Mouse (Mus musculus): Measurements from ENCODE around the gene Gm17622.

The Gm17622 gene

DNA sequence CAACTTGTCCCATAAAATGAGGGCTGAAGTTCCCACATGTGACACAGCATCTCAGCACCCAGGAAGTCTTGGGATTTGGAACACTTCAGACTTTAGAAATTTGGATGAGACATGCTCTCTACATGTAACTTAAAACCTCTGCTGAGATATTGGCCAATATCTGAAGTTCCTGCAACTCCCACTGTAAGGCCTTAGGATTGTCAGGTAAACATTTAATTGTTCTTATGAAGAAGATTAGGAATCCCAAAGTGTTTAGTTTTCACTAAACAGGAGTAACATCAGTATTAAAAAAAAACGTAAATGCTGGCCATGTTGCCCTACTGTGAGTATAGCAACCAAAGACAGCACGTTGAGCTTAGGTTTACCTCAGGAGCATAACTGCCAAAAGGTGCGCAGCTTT, at the start of gene Gm17622:
Gene Gm17622, plus strand, starts transcription at position 301 of the 400 bp plus-strand sequence.
- no peak for DNase-seq

DNA sequence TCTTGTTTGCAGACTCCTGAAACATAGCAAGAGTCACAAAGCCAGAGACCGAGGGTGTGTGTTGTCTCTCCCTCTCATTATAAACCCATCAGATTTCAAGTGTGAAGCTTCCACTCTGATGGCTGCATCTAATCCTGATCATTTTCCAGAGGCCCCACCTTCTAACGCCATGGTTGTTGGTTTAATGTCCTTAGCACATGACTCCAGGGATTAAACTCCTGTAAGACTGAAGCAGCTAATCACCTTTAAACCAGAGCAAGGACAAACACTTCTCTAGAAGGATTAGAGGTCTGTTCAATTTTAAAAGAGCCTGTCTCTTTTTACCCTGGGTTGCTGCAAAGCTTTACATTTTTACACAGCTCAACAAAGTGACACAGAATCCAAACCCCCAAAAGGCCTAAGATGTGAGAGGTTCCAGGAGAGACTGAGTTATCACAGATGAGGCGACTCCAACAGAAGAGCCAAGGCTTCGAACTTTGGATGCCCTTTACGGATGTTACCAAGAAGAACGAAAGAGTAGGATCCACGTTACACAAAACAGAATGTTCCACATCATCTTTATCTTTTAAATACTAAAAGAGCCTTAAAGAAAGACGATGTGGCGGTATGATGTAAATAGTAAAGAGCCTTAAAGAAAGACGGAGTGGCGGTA, 40.2 kb upstream of the Gm17622 start:
- DNase-seq: peak in 1 of 2 experiments; percentile 11

DNA sequence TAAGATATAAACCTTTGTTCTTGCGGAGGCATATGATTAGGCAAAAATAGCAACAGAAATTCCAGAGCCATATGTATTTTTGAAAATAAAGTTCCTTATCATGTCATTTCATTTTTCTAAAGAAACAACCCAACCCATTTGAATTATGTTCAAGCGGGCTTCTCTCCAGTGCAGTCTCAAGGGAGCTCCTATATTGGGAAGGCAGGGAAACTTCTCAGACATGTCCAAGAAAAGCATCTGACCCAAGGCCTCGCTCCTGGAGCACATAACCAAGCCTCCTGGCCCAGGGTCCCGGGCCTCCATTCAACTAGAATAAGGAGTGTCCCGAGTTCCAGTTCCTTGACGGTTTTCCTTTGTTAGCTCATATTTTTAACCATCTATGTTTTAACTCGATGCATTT, 39.7 kb upstream of the Gm17622 start:
- peak; percentile 63 to 64 for DNase-seq

DNA sequence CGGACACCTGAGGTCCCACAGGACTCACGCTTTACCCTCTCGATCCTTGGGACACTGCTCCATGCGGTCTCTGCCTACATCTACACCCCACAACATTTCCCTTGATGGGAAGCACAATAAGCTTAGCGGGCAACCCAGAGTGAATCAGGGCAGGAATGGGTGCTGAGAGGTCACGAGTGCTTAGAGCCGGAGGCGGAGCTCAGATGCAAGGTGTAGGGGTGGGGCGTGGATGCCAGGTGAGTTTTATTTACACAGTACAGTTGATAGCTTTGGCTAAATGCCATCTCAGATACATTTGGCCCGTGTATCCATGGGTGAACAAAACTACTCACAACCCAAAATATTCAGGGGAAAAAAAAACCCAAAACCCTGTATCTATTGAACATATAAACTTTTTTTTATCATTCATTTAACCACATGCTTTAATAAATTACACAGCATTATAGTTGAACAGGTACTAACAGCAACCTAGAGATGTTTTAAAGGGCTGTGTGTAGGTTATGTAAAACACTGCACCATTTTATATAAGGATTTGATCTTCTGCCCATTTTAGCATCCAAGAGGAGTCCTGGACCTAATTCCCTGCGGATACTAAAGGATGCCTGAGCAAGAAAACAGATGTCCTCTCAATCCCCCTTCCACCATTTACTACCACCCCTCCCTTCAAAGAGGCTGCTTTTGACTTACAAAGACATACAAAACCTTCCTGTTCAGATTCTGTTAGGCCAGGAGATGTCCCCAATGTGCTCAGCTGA, 39.0 kb upstream of the Gm17622 start:
- DNase-seq: peak in 1 of 2 experiments; percentile 5

DNA sequence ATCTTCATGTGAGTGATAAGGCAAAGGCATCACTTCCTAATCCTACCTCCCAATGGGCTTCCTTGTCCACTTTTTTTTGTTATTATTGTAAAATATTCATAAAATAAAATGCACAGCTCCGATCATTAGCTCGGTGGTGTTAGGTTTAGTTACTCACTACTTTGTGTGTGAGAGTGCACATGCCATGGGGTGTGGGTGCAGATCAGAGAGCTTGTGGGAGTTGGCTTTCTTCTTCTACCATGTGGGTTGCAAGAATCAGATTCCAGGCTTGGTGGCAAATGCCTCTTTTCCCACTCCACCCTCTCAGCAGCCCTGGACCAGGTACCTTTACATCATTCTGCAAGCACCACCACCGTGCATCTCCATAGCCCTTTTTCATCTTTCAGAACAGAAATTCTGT, 37.9 kb upstream of the Gm17622 start:
- no peak for DNase-seq

DNA sequence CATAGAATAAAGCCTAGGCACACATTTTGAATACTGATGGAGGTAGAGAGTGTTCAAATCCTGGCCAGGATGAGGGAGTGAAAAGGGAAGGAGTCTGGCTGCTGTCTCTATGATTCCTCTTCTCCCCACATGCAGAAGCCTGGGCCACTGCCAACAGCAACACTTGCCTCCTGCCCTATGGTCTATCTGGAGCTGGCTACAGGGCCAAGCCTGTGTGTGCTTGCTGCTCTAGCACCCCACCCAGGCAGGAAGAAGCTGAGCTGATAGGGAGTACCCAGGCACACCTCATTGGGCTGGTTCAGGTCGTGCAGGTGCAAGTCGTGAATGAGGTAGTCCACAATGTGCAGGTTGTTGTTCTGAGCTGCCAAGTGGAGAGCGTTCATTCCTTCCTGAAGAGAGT, 36.2 kb upstream of the Gm17622 start:
- peak; percentile 34 to 45 for DNase-seq

DNA sequence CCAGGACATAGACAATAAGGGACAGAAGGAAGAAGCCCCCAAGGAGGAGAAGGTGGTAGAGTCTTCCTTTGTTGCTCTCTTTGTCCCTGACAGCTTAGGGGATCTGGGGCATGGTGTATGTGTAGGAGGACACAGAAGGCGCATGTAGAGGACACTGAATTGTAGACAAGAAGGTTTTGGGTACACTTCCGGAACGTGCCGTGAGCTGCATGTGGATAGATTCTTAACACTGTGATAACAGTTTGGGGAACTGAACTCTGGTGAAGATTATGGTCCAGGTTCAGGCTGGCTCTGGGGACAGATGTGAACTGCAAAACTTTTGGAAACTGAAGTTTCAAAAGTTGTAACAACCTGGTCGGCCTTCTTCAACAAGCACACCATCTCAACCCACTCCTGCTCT, 33.0 kb upstream of the Gm17622 start:
- no peak for DNase-seq

DNA sequence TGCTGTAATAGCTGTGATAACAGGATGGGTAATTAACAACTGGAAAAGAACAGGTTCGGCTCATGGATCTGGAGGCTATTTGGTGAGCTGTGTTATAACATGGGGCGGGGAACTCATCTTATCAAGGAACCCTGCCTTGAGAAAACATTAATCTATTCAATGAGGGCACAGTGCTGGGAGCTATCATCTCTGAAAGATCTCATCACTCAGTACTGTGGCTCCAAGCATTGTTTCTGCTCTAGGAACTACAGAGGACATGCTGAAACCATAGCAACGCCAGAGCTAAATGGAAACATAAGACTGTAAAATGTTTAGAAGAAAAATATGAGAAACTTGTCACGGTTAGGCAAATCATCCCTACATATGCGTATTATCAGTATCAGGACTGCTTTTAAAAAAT, 32.5 kb upstream of the Gm17622 start:
- no peak for DNase-seq

DNA sequence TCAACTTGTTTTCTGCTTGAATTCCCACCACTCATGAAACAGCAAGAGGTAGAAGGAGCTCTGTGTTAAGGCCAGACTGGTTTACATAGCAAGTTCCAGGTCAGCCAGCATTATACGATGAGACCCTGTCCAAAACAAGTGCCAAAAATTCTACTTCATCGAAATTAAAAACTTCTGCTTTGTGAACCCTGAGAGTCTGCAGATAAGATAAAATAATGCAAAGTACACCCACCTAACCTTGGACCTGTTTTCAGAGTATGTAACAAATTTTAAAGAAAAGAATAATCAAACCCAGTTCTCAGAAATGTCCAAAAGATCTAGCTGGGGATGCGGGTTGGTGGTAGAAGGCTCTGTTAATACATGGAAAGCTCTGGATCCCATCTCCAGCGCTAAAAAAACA, 31.9 kb upstream of the Gm17622 start:
- DNase-seq: no peak

DNA sequence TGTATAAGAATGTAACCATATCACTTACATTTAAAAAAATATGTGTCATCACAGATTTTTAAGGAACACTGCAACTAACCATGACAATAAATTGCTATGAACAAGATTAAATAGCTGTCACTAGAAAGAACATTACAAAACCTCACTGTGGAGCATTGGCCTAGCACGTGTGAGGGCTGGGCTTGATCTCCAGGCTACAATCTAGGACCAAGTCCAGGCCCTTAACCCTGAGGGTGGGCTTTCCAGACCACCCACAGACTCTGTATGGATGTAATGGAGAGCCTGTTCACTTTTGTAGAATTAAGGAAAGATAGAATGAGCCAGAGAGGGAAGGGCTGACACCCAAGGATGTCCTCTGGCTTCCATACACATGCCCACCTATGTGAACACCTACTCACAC, 27.9 kb upstream of the Gm17622 start:
- DNase-seq: no peak

DNA sequence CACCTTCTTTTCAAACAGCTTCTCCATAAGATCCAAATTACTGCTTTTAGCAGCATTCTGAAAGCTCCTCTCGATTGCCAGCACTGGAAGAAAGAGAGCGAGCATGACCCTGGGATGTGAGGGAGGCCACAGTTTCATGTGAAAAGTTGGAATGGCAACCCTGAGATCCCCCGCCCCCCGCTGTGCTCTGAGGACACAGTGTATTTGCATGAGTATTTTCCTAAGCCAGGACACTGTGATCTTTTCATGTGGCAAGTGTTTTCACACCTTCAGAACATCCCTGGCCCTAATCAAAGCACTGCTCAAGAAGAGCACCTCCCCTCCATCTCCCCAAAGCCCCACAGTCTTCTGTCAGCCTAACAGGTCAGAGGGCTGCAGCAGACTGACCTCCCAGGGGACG, 25.2 kb upstream of the Gm17622 start:
- DNase-seq: no peak

DNA sequence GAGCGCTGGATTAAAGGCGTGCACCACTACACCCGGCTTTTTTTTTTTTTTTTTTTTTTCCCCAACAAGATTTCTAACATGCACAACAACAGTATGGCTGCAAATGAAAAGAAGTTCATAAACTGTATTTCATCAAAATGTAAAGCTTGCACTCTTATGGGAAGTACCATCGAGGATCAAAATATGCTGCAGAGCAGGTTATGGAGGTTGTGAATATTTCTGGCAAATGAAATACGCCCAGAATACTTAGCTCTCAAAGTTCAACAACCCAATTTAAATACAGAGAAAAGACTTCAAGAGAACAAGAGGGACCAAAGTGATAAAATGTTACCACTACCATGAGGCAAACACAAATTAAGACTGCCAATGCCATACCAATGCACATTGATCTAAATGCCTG, 21.9 kb upstream of the Gm17622 start:
- no peak for DNase-seq

DNA sequence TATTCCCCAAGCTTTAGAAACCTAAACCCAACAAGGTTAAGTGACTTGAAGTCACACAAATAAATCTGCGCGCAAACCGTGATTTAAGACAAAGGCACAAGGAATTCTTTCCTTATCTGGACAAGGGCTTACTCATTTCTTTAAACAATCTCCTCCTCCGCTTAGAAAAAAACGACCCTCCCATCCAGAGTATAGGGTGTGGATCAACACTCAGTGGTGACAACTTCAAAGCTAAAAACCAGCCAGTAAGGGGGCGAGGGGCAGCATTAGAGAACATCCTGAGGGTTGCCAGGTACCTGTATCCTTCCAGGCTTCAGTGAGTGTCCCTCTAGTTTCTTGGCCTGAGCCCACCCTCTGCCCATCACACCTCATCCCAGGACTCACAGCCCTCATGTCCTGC, 20.0 kb upstream of the Gm17622 start:
- DNase-seq: no peak

DNA sequence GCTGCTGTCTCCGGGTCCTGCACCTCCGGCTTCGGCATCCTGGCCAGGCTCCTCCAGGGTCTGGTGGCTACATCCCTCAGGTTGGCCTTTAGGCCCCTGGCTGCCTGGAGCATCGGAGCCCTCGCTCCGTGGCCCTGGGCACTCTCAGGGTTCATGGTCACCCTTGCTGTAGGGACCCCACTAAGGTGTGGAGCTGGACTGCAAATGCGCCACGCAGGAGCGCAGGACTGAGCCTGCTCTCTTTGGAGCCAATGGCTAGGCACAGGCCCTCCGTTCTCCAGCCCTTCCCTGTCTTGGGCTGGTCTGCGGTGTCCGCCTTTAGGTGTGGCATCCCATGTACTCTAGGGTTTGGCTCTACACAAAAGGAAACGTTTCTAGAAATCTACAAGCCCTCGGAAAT, 19.6 kb upstream of the Gm17622 start, which contains the start of gene Ankdd1b:
Gene Ankdd1b, minus strand, starts transcription at position 242 of the 400 bp plus-strand sequence.
- no peak for DNase-seq

DNA sequence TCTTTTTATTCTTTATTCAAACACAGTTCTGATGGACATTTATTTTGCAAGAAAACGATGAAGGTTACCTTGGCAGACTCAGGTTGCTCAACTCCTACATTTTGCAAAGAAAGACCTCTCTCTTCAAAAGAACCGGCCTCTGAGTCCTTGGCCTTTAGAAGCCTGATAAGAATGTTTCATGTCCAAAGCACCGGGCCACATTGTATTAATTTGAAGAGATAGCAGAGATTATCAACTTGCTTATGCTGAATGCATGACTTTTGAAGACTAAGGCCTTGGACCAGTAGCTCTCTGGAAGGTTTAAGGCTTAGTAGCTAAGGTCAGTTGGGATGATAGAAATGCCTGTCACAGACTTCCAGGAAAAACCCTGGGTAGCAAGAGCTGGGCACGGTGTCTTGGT, 13.3 kb upstream of the Gm17622 start:
- no peak for DNase-seq

DNA sequence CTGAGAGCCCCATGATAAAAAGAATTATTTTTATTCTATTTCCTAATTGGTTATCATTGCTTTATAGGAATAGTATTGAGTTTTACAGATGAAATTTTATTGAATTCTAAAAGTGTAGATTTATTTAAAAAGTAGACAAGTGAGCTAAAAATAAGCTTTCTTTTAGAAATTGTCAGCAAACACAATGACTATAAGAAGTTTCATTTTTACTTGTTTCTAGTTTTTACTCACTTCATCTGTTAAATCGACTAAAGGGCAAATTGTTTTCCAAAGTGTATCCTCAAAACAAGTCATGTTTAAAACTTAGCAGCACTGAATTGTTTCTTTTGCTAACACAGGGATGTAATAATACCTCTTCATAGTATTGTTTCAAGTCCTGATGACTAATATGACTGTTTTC, 11.5 kb upstream of the Gm17622 start:
- no peak for DNase-seq

DNA sequence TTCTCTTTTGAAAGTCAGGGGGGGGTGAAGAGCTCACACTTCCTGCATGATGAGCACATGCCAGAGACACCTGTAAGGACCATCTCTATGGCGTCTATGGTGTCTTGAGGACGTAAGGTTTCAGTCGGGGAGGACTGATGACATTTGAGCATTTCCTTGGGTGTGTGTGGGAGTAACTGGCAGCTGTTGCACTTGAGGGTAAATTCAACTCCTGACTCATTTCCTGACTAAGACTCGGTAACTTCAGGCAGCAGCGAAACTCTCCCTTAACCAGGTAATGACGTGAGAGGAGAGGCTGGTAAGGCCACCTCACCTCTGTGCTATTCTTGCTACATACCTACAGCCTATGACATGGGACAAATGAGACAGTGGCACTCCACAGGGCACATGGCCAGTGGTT, 3.3 kb upstream of the Gm17622 start:
- DNase-seq: no peak

DNA sequence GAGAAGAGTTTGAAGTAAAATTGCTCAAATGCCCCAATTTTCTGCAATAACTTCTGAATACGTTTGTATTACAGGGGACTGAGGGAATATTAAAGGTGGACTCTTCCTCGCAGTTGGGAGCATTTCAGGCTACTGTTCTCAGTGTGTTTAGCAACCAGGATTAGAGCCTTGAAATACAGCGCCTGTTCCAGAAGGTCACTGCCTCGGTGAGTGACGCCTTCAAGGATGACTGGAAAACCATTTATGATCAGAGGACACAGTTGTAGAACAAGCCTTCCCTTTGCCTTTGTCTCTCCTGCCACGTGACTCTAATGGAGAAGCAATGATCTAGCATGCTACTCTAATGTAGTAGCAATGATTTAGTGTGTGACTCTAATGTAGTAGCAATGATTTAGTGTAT, 2.6 kb upstream of the Gm17622 start:
- DNase-seq: no peak

DNA sequence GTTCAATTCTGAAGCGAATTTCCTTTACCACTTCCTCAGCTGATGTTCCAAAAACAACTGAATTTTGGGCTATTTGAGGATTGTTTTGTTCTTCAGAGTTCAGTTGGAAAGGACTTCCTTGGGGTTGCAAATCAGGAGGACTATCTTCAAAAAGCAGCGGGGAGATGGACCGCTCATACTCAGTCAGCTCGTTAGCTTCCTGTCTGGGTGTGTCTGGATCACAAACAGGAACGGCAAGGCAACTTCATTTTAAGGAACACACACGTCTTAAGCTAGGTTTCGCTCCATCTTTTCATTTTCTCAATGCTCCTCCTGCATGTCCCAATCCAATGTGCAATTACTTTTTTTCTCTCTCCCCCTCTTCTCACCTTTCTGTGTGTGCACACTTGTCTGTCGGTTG, 6.1 kb downstream of the Gm17622 start:
- DNase-seq: no peak

DNA sequence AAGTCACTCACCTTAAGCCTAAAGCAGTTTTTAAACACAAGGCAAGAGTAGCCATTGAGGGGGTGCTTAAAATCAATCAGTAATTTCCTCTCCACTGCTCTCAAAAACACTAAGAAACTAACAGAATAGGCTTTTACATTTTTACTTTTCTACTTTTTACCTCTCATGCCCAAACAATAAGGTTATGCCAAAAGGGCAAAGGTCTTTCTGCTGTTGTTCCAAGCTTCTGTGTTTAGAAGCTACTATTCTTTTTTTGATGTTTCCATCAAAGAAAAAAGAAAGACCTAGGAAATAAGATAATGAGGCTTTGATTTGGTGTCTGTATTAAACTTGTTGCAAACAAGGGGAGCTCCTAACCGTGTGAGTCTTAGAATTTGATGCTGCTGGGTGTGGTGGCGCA, 9.4 kb downstream of the Gm17622 start:
- no peak for DNase-seq

DNA sequence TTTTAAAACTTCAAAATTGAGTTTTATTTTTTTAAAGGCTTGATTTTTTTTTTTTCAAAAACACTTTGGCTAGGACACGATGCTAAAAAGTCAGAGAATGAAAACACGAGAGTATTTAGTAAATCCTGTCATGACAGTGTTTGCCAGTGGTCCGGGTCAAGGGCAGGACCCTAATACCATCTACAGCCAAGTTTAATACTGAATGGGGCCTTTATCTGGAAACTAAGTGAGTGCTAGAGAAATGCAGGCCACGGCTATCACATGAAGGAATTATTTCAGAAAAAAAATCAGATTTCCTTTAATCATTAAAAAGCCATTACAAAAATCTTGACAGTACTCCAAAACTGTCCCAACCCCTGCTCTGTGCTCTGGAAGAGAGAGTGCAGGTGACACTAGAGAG, 15.1 kb downstream of the Gm17622 start:
- no peak for DNase-seq

DNA sequence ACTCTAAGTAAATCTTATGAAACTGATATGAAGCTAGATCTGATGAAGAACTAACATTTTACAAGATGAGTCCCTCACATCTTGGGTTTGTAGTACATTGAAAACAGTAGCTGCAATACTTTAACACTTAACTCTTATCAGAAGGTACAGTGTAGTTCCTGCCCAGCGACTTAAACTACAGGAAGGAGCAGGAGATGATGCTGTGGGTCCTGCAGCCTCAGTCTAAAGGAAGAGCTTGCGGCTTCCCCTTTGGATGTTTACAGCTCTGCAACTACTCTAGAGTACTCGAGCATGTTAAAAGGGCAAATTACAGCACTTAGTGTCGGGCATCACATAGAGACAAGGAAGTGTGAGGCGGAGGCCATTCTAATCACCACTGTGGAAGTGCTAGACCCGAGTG, 15.8 kb downstream of the Gm17622 start:
- no peak for DNase-seq

DNA sequence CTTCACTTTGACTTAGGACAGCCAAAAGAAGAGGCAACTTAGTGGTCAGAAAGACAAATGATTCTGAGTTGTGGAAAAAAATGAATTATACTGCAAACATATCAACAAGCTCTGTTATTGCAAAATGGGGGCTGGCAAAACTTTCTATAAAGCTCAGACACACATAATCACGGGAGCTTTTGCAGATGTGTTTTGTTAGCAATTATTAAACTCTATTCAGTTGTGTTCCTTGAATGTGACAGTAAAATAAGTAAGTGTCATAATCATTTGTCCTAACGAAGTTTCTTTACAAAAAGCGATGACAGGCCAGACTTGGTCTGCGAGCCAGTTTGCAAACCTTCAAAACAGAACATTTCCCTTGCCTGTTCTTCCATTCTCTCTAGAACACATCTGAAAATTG, 17.0 kb downstream of the Gm17622 start:
- DNase-seq: no peak

DNA sequence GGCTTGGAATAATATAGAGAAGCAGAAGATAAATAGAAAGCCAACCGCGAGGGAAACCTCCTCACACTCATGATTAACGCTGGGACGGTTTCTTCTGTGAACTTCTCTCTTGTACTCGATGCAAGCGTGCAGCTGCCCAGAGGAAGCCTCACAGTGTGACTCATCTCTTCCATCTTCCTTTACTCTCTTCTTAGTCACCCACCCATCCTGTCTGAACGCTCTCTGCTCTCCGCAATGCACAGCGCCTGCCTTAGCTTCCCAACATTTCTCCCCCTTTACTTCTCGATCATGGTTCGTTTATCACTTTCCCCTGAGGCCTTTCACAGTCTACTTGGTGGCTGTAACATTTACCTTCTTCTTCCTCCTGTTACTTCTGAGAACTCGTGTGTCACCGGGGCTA, 20.1 kb downstream of the Gm17622 start:
- DNase-seq: no peak

DNA sequence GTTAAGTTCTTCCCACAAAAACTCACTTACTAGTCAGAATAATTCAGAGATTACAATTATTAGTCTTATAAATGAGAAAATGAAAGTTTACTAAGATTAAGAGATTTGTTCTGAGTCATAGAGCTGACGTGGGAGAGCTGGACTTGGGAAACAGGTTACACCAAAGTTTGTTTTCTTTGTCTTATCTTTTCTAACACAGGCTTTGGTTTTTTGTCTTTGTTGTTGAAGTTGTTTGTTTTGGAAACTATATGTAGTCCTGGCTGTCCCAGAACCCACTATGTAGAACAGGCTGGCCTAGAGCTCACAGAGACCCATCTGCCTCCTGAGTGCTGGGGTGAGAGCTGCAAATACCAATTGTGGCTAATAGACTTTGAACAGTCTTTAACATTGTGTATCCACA, 20.7 kb downstream of the Gm17622 start:
- no peak for DNase-seq
